Comparison of ENCODE assay signal across 8 mouse cellular contexts in genomic region chr9:62343904-62344491, GRCm38 (mm10). TPM values are rescaled to one million over a fixed set of nuclear protein-coding genes. Genes with fewer than 3 reads are reported as not detected.
DNase-seq lines count a peak whose midpoint lies in the region; ATAC-seq and TF ChIP-seq lines count a peak whose summit lies in the region.

No protein-coding gene starts in this region.

- no peak for ATAC-seq in frontal cortex, adult (ENCODE audit: low TSS enrichment)
- ATAC-seq in kidney, embryonic 14.5 days (ENCODE audit: low FRiP score, low TSS enrichment): 0 out of 2 replicates have a peak, but pooled peaks have one; percentile 5
- no peak for ATAC-seq in stomach, embryonic 14.5 days (ENCODE audit: insufficient number of reproducible peaks, insufficient read depth, low FRiP score, low read depth)

- under 1% methylated on average over 52 of the region's 52 CpGs for WGBS in embryonic facial prominence, embryonic 10.5 days
- under 1% methylated on average over 51 of the region's 52 CpGs for WGBS in heart, embryonic 10.5 days
- WGBS in kidney, embryonic 14.5 days: under 1% methylated on average over 49 of the region's 52 CpGs
- under 1% methylated on average over 52 of the region's 52 CpGs for WGBS in liver, adult 2 months
- under 1% methylated on average over 51 of the region's 52 CpGs for WGBS in stomach, embryonic 14.5 days

- peak overlapping the region; percentile 99 for H3K9ac ChIP-seq in kidney, embryonic 14.5 days (ENCODE audit: low read depth, low read length)
- H3K9ac ChIP-seq in liver, adult 2 months (ENCODE audit: low read depth, low read length): peak overlapping the region; percentile 99
- H3K9ac ChIP-seq in stomach, embryonic 14.5 days (replicated peaks; ENCODE audit: low read depth, low read length): peak overlapping the region; percentile 97

- peaks cover 14% of the 10 kb centered on the region for H3K36me3 ChIP-seq in embryonic facial prominence, embryonic 10.5 days (replicated peaks)
- H3K36me3 ChIP-seq in heart, embryonic 10.5 days: 0 out of 2 replicates have a peak, but pooled peaks cover 5% of the 10 kb centered on the region
- H3K36me3 ChIP-seq in kidney, embryonic 14.5 days (ENCODE audit: control insufficient read depth, insufficient read depth, low read length): no peaks in the 10 kb centered on the region
- H3K36me3 ChIP-seq in liver, adult 2 months (ENCODE audit: control insufficient read depth, insufficient read depth, low read length): no peaks in the 10 kb centered on the region
- no peaks in the 10 kb centered on the region for H3K36me3 ChIP-seq in myocyte (ENCODE audit: control insufficient read depth, insufficient read depth)
- H3K36me3 ChIP-seq in stomach, embryonic 14.5 days (ENCODE audit: control insufficient read depth, insufficient read depth, low read length): no peaks in the 10 kb centered on the region

- peak overlapping the region; percentile 63 for H3K4me2 ChIP-seq in kidney, embryonic 14.5 days (replicated peaks; ENCODE audit: low read depth, low read length)
- peak overlapping the region; percentile 61 for H3K4me2 ChIP-seq in myocyte (ENCODE audit: low read depth)
- H3K4me2 ChIP-seq in stomach, embryonic 14.5 days (replicated peaks; ENCODE audit: low read depth, low read length): peak overlapping the region; percentile 76

- peak; percentile 62 to 72 for DNase-seq in frontal cortex, postnatal 10 days (ENCODE audit: low spot score in 2 of 2)
- peak; percentile 79 for DNase-seq in embryonic facial prominence, embryonic 10.5 days (ENCODE audit: low spot score)
- DNase-seq in heart, embryonic 10.5 days (ENCODE audit: low spot score): peak; percentile 86
- DNase-seq in liver, adult 2 months (ENCODE audit: extremely low read depth, low read depth, low spot score): peak; percentile 39

- H3K4me3 ChIP-seq in embryonic facial prominence, embryonic 10.5 days: peak overlapping the region; percentile 95
- H3K4me3 ChIP-seq in heart, embryonic 10.5 days: peak overlapping the region; percentile 88
- H3K4me3 ChIP-seq in kidney, embryonic 14.5 days (ENCODE audit: low read length): peak overlapping the region; percentile 81
- peak overlapping the region; percentile 94 for H3K4me3 ChIP-seq in liver, adult 2 months (ENCODE audit: insufficient read depth, low read depth, low read length)
- H3K4me3 ChIP-seq in myocyte: peak overlapping the region; percentile 98
- peak overlapping the region; percentile 86 for H3K4me3 ChIP-seq in stomach, embryonic 14.5 days (ENCODE audit: low read depth, low read length)

- peak overlapping the region; percentile 100 for H3K27ac ChIP-seq in embryonic facial prominence, embryonic 10.5 days (replicated peaks)
- H3K27ac ChIP-seq in heart, embryonic 10.5 days: peak overlapping the region; percentile 99
- peak overlapping the region; percentile 100 for H3K27ac ChIP-seq in kidney, embryonic 14.5 days (ENCODE audit: low read depth, low read length)
- H3K27ac ChIP-seq in liver, adult 2 months (replicated peaks; ENCODE audit: insufficient read depth, low read depth, low read length): peak overlapping the region; percentile 98
- peak overlapping the region; percentile 98 for H3K27ac ChIP-seq in stomach, embryonic 14.5 days (ENCODE audit: low read length)

- H3K79me2 ChIP-seq in liver, adult 2 months (ENCODE audit: control insufficient read depth, insufficient read depth, low read length): peaks cover 39% of the 10 kb centered on the region; the same call in 1 of the 2 replicates
- peaks cover 61% of the 10 kb centered on the region for H3K79me2 ChIP-seq in myocyte (ENCODE audit: control insufficient read depth, insufficient read depth)

- H3ac ChIP-seq in myocyte (ENCODE audit: control insufficient read depth, insufficient read length): peak overlapping the region; percentile 88

- peaks cover 56% of the 10 kb centered on the region for H3K4me1 ChIP-seq in embryonic facial prominence, embryonic 10.5 days
- H3K4me1 ChIP-seq in heart, embryonic 10.5 days: peaks cover 45% of the 10 kb centered on the region
- peaks cover 28% of the 10 kb centered on the region for H3K4me1 ChIP-seq in kidney, embryonic 14.5 days (ENCODE audit: control insufficient read depth, insufficient read depth, low read length)
- H3K4me1 ChIP-seq in liver, adult 2 months (ENCODE audit: control insufficient read depth, insufficient read depth, low read length): peaks cover 18% of the 10 kb centered on the region
- H3K4me1 ChIP-seq in stomach, embryonic 14.5 days (ENCODE audit: control insufficient read depth, insufficient read depth, low read length): peaks cover 22% of the 10 kb centered on the region

- no peaks in the 10 kb centered on the region for H3K27me3 ChIP-seq in embryonic facial prominence, embryonic 10.5 days (replicated peaks; ENCODE audit: low read depth, poor library complexity, severe bottlenecking)
- H3K27me3 ChIP-seq in heart, embryonic 10.5 days (ENCODE audit: insufficient read depth, poor library complexity, severe bottlenecking): no peaks in the 10 kb centered on the region
- no peaks in the 10 kb centered on the region for H3K27me3 ChIP-seq in kidney, embryonic 14.5 days (ENCODE audit: control insufficient read depth, insufficient read depth, low read length)
- H3K27me3 ChIP-seq in liver, adult 2 months (ENCODE audit: control insufficient read depth, insufficient read depth, low read length): no peaks in the 10 kb centered on the region
- H3K27me3 ChIP-seq in myocyte (ENCODE audit: control insufficient read depth, insufficient read depth, insufficient read length): no peaks in the 10 kb centered on the region
- H3K27me3 ChIP-seq in stomach, embryonic 14.5 days (ENCODE audit: control insufficient read depth, insufficient read depth, low read length): no peaks in the 10 kb centered on the region

- peak; percentile 8; the same call in 1 of the 2 replicates for TF ChIP-seq POLR2A in liver, adult 2 months (IDR thresholded peaks at IDR 0.05; ENCODE audit: extremely low read depth, insufficient read depth, low read length)
- TF ChIP-seq POLR2A in myocyte (IDR thresholded peaks at IDR 0.05; ENCODE audit: insufficient read length, low read depth): no peak

- H3K9me3 ChIP-seq in embryonic facial prominence, embryonic 10.5 days: no peaks in the 10 kb centered on the region
- H3K9me3 ChIP-seq in heart, embryonic 10.5 days: no peaks in the 10 kb centered on the region
- H3K9me3 ChIP-seq in kidney, embryonic 14.5 days (ENCODE audit: control insufficient read depth, low read length): no peaks in the 10 kb centered on the region
- no peaks in the 10 kb centered on the region for H3K9me3 ChIP-seq in stomach, embryonic 14.5 days (ENCODE audit: control insufficient read depth, low read depth, low read length)

- no peak for TF ChIP-seq CTCF in liver, adult 2 months (IDR thresholded peaks at IDR 0.05; ENCODE audit: low read depth, low read length)

TF ChIP-seq in myocyte, 11 proteins besides CTCF, POLR2A, EP300 and RAD21:
- TF ChIP-seq MAX (IDR thresholded peaks at IDR 0.05; ENCODE audit: low read depth): no peak
- TF ChIP-seq MYOD1 (IDR thresholded peaks at IDR 0.05; ENCODE audit: control insufficient read depth in 1 of 3, insufficient read length in 2 of 3, low read depth in 2 of 3): no peak
- 0 out of 2 replicates have a peak, but pooled peaks have one; percentile 5 for TF ChIP-seq CEBPB (IDR thresholded peaks at IDR 0.05; ENCODE audit: insufficient read depth, poor library complexity, severe bottlenecking)

RNA-seq across cellular contexts. Expression of gene Anp32a, which starts 2.9 kb away (rescaled TPM):
- 208 and 232 TPM in 2 replicates for polyA plus RNA-seq in embryonic facial prominence, embryonic 10.5 days (2016; fragmentation: Nextera tagmentation; extraction: Ambion mirVana)
- 160 and 178 TPM in 2 replicates for polyA plus RNA-seq in heart, embryonic 10.5 days (2016; fragmentation: Nextera tagmentation; extraction: Ambion mirVana)
- 155 and 214 TPM in 2 replicates for polyA plus RNA-seq in kidney, embryonic 14.5 days (2014; fragmentation: Nextera tagmentation; extraction: Ambion mirVana)
- 78.8 and 96.2 TPM in 2 replicates for total RNA-seq in liver, adult 2 months (2014; rRNA removed)
- polyA plus RNA-seq in liver, adult 2 months (2012; rRNA removed): 27.3 and 32.2 TPM in 2 replicates
- polyA plus RNA-seq in myocyte (2012; fragmentation: generic; extraction: Trizol): 83.9 TPM
- polyA plus RNA-seq in stomach, embryonic 14.5 days (2014; fragmentation: Nextera tagmentation; extraction: Ambion mirVana): 108 and 118 TPM in 2 replicates
